Mouse (Mus musculus) testis, adult 2 months (tissue): ENCODE data around the gene Tmem237. TPM values are rescaled to one million over a fixed set of nuclear protein-coding genes. Genes with fewer than 3 reads are reported as not detected.

Source experiments
- H3K27ac ChIP-seq: fragments of 200-500 bp; 2 replicates; pipeline ENCODE4 v1.5.1; 2012; ENCODE audit warnings: low read depth, low read length; ENCODE audit not compliant: control insufficient read depth, insufficient read depth
- H3K27me3 ChIP-seq: fragments of 200-500 bp; 2 replicates; pipeline ENCODE4 v1.6.1; 2012; ENCODE audit warnings: mild to moderate bottlenecking, low read length, moderate library complexity; ENCODE audit not compliant: control insufficient read depth, insufficient read depth
- H3K36me3 ChIP-seq: fragments of 200-500 bp; 2 replicates; pipeline ENCODE4 v1.6.1; 2012; ENCODE audit warnings: mild to moderate bottlenecking, low read length; ENCODE audit not compliant: control insufficient read depth, insufficient read depth
- H3K4me1 ChIP-seq: fragments of 200-500 bp; 2 replicates; pipeline ENCODE4 v1.6.1; 2012; ENCODE audit warnings: low read length; ENCODE audit not compliant: control insufficient read depth, insufficient read depth
- H3K4me3 ChIP-seq: fragments of 200-500 bp; 2 replicates; pipeline ENCODE4 v1.5.1; 2012; ENCODE audit warnings: low read depth, mild to moderate bottlenecking, low read length, moderate library complexity, mixed read lengths; ENCODE audit not compliant: control insufficient read depth
- CTCF ChIP-seq: fragments of 200-500 bp; IDR thresholded peaks from 2 replicates; pipeline ENCODE4 v1.5.1; 2012; ENCODE audit warnings: low read depth, mild to moderate bottlenecking, inconsistent platforms, low read length, moderate library complexity; ENCODE audit not compliant: control insufficient read depth, insufficient read depth, insufficient replicate concordance
- POLR2A ChIP-seq: fragments of 200-500 bp; IDR thresholded peaks from 2 replicates; pipeline ENCODE4 v1.6.1; 2012; ENCODE audit warnings: low read depth, mild to moderate bottlenecking, inconsistent platforms, low read length, moderate library complexity; ENCODE audit not compliant: control insufficient read depth
- polyA plus RNA-seq: library from polyadenylated mRNA; depleted of rRNA; stranded (reverse); fragments of >200 nt; gene quantifications from 2 replicates; pipeline ENCODE4 v1.2.3, GENCODE M21; 2012

Gene Tmem237
- polyA plus RNA-seq, 1 experiment = 59.7 TPM

DNA sequence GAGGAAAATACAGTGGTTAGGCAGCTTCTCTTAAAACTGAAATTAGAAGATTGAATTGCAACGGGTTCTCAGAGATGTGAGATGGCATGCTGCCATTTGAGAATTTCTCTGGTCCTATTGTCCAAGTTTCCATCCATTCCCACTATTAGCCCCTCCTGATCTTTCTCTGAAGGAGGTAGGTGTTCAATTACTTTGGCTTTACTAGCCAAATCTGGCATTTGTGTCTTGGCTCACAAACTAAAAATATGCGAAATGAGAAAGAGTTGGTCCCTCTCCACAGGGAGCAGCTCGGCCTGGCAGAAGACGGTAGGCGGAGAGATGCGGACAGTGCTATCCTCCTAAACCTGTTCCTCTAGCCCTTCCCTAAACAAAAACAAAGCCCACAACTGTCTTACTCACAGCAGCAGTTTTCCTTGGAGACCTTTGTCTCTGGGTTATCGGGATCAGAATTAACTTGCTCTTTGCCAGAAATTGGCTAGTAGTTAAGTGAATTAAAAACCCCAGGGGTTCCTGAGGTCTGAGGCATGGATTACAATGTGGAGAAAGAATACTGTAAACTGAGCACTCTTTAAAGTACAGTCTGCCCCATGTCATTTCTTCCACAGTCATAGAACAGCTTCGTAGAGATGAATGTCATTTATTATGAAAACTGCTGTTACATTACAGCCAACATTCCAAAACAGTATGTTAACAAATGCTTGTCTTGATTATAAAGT, 42.3 kb upstream of the Tmem237 start:
- Histone ChIP-seq H3K27ac (no peak overlapping the region), H3K4me1 (no peaks in the 10 kb centered on the region), H3K36me3 (peaks cover 3% of the 10 kb centered on the region), H3K4me3 (no peak overlapping the region), H3K27me3 (no peaks in the 10 kb centered on the region)
- TF ChIP-seq CTCF = no peak
- TF ChIP-seq POLR2A = no peak

DNA sequence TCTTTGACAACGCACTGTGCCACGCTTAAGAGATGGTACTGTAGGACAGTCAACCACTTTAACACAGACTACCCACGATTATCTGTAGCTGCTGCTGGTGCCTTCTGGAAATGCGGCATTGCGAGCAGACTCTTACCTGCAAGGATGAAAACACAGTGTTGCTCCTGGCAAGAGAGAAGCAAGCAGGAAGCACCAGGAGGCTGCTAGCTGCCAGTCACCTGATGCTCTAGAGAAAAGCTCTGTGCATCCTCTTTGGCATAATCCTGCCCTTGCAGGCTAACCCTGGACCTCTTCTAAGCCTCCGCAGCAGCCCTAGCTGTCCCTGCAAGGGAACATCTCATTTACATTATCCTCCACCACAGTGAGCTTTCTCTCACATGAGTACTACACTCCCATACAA, 41.2 kb upstream of the Tmem237 start:
- no peak overlapping the region for H3K4me3 ChIP-seq
- no peak for TF ChIP-seq CTCF
- TF ChIP-seq POLR2A = no peak
- H3K27me3 ChIP-seq = no peaks in the 10 kb centered on the region
- peaks cover 3% of the 10 kb centered on the region; the same call in 1 of the 2 replicates for H3K36me3 ChIP-seq
- H3K27ac ChIP-seq = no peak overlapping the region
- H3K4me1 ChIP-seq = no peaks in the 10 kb centered on the region

DNA sequence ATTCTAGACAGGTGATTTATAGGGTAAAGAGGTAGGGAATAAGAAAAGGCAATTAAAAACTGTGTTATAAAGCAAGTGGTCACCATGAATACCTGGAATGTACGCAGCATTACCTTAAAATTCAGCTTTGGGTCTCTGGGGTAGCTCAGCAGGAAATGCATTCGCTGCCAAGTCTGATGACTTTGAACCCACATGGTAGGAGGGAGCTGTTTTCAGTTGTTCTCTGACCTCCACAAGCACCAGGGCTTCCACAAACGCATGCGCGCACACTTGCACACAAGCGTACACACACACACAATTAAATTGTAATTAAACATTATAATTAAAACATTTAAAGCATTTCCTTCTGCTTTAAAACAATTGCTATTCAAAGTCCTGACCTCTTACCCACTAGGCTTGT, 40.7 kb upstream of the Tmem237 start:
- Histone ChIP-seq H3K27ac (no peak overlapping the region), H3K4me1 (no peaks in the 10 kb centered on the region), H3K36me3 (peaks cover 3% of the 10 kb centered on the region; the same call in 1 of the 2 replicates), H3K27me3 (no peaks in the 10 kb centered on the region), H3K4me3 (no peak overlapping the region)
- TF ChIP-seq CTCF (no peak), POLR2A (no peak)

DNA sequence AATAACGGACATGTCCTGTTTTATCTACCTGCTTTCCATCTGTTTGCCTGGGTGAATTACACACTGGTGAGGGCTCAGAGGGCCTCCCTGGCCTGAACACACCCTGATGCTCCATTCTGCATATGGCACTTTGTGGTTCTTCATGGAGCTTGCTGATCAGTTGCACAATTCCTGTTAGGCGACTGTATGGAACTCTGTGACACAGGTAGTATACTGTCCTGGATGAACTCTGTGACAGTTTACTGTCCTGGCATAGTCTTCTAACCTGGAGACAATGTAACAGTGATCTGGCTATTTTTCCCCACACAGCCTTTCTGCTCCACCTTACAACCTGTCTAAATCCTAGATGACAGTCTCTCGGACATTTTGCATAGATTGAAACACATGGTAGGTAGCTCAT, 38.9 kb upstream of the Tmem237 start:
- TF ChIP-seq POLR2A (no peak), CTCF (no peak)
- no peaks in the 10 kb centered on the region for H3K27me3 ChIP-seq
- no peaks in the 10 kb centered on the region for H3K4me1 ChIP-seq
- peaks cover 3% of the 10 kb centered on the region; the same call in 1 of the 2 replicates for H3K36me3 ChIP-seq
- no peak overlapping the region for H3K27ac ChIP-seq
- H3K4me3 ChIP-seq = no peak overlapping the region

DNA sequence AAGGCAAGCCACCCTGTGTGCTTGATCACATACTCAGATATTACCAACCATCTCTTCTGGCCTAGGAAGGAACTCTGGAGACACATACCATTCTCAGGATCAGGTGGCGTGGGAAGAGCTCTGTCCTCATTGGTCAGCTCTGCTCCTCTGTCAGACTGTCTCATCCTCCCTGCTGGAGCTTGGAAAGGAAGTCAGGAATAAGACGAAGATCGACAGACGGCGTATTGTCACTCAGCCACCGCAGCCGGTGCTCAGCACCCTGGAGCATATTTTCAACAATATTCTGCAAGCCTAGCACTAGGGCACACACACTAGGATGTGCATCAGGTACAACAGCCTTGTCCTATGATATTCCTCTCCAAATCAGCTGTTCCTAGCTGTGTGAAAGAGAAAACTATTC, 38.3 kb upstream of the Tmem237 start:
- H3K27ac ChIP-seq = no peak overlapping the region
- H3K4me3 ChIP-seq = no peak overlapping the region
- peaks cover 1% of the 10 kb centered on the region; the same call in 1 of the 2 replicates for H3K36me3 ChIP-seq
- no peak for TF ChIP-seq POLR2A
- H3K4me1 ChIP-seq = no peaks in the 10 kb centered on the region
- H3K27me3 ChIP-seq = no peaks in the 10 kb centered on the region

DNA sequence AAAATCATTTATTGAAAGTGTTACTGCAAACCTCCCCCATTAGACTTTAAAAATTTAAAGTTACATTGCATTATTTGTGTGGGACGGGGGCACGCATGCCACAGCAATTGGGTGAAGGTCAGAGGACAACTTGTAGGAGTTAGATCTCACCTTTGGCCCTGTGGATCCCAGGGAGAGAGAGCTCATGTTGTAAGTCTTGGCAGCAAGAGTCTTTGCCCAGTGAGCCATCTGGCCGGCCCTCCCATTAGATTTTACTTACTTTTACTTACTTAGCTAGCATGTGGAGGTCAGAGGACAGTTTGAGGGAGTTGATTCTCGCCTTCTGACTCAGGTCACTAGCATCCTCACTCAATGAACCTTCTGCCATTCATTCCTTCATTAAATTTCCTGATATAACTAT, 37.6 kb upstream of the Tmem237 start:
- H3K27me3 ChIP-seq = no peaks in the 10 kb centered on the region
- H3K36me3 ChIP-seq = no peaks in the 10 kb centered on the region
- TF ChIP-seq POLR2A (no peak), CTCF (no peak)
- no peaks in the 10 kb centered on the region for H3K4me1 ChIP-seq
- no peak overlapping the region for H3K27ac ChIP-seq
- no peak overlapping the region for H3K4me3 ChIP-seq

DNA sequence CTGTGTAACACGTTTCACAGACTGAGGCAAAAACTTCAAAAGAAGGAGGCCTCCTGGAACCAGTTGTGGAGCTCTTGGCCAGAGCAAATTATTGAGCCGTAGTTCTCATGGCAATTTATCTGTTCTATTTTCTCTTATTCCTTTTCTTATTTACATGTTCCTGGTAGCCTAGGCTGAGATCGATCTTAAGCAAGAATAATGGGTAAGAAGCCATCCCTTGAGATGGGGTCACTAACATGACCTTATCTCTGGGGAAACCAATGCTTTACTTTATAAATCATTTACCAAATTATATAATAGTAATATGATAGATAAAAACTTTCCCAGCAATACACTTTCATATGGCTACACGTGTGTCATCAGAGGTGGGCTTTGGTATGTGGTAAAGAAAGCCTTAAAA, 32.1 kb upstream of the Tmem237 start:
- Histone ChIP-seq H3K27ac (no peak overlapping the region), H3K4me1 (no peaks in the 10 kb centered on the region), H3K36me3 (0 out of 2 replicates have a peak, but pooled peaks cover 1% of the 10 kb centered on the region), H3K4me3 (no peak overlapping the region), H3K27me3 (no peaks in the 10 kb centered on the region)
- no peak for TF ChIP-seq POLR2A
- TF ChIP-seq CTCF = no peak

DNA sequence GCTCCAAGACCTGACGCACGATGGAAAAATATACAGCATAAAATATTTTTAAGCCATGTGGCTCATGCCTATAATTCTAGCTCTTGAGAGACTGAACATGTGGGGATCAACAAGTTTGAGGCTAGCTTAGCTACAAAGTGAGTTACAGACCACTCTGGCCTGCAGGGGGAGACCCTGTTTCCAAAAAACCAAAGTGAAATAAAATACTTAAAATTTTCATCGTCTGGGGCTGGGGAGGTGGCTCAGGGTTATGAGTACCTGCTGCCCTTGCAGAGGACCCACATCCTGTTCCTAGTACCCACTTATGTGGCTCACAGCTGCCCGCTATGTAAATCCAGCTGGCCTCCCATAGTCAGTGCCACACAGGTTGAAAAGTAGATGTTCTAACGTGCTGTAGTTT, 30.3 kb upstream of the Tmem237 start:
- TF ChIP-seq POLR2A = no peak
- Histone ChIP-seq H3K27ac (no peak overlapping the region), H3K4me3 (peak overlapping the region; percentile 14; the same call in 1 of the 2 replicates), H3K27me3 (no peaks in the 10 kb centered on the region), H3K36me3 (0 out of 2 replicates have a peak, but pooled peaks cover 1% of the 10 kb centered on the region), H3K4me1 (no peaks in the 10 kb centered on the region)
